Mouse (Mus musculus) kidney, embryonic 15.5 days (tissue): ENCODE data around the gene Fam76a. TPM values are rescaled to one million over a fixed set of nuclear protein-coding genes. Genes with fewer than 3 reads are reported as not detected.

Experiments used
- ATAC-seq: fragments of 200-750 bp; cut with Nextera tagmentation; replicated peaks from 2 replicates; pipeline ENCODE4 v1.8.0; 2017; ENCODE audit warnings: moderate TSS enrichment; ENCODE audit not compliant: low FRiP score
- H3K27ac ChIP-seq: fragments of 300-500 bp; sonication (generic); 2 replicates; pipeline ENCODE4 v1.5.1; 2015; ENCODE audit warnings: mild to moderate bottlenecking, inconsistent platforms
- H3K27me3 ChIP-seq: fragments of 300-500 bp; sonication (generic); 2 replicates; pipeline ENCODE4 v1.6.1; 2015; ENCODE audit warnings: inconsistent platforms
- H3K36me3 ChIP-seq: fragments of 300-500 bp; sonication (generic); 2 replicates; pipeline ENCODE4 v1.6.1; 2015; ENCODE audit warnings: inconsistent platforms
- H3K4me1 ChIP-seq: fragments of 300-500 bp; sonication (generic); 2 replicates; pipeline ENCODE4 v1.6.1; 2015; ENCODE audit warnings: inconsistent platforms
- H3K4me2 ChIP-seq: fragments of 300-500 bp; sonication (generic); 2 replicates; pipeline ENCODE4 v1.6.1; 2015; ENCODE audit warnings: moderate library complexity, mild to moderate bottlenecking, inconsistent platforms
- H3K4me3 ChIP-seq: fragments of 300-500 bp; sonication (generic); replicated peaks from 2 replicates; pipeline ENCODE4 v1.5.1; 2015; ENCODE audit warnings: mild to moderate bottlenecking, inconsistent platforms
- H3K9ac ChIP-seq: fragments of 300-500 bp; sonication (generic); 2 replicates; pipeline ENCODE4 v1.6.1; 2015; ENCODE audit warnings: mild to moderate bottlenecking, inconsistent platforms
- H3K9me3 ChIP-seq: fragments of 300-500 bp; sonication (generic); replicated peaks from 2 replicates; pipeline ENCODE4 v1.6.1; 2016; ENCODE audit warnings: inconsistent platforms
- WGBS: fragments of 180-500 bp; shearing (Covaris S2); methylation state at CpG from one replicate; pipeline ENCODE4 v1.1.7; 2015; ENCODE audit warnings: mixed read lengths; 5-methylcytosine and 5-hydroxymethylcytosine counted together
- polyA plus RNA-seq: library from polyadenylated mRNA; unstranded; fragments of >200 nt; fragmentation: Nextera tagmentation; extraction: Ambion mirVana; gene quantifications from 2 replicates; pipeline ENCODE4 v1.2.1, GENCODE M21; 2015

The Fam76a gene
- polyA plus RNA-seq, 1 experiment from 2014 or later: 35.8 TPM

GRCm38 (mm10) chr4:132958741-132959678, 36.7 kb upstream of the Fam76a start:
- Histone ChIP-seq H3K4me1 (peaks cover 41% of the 10 kb centered on the region), H3K9ac (no peak overlapping the region), H3K9me3 (no peaks in the 10 kb centered on the region), H3K27me3 (no peaks in the 10 kb centered on the region), H3K27ac (peak overlapping the region; percentile 85), H3K36me3 (no peaks in the 10 kb centered on the region), H3K4me2 (peak overlapping the region; percentile 3; the same call in 1 of the 2 replicates), H3K4me3 (no peak overlapping the region)
- ATAC-seq: peak; percentile 75
- 9% methylated on average over 10 of the region's 10 CpGs for WGBS

GRCm38 (mm10) chr4:132955395-132955791, 33.0 kb upstream of the Fam76a start:
- ATAC-seq: no peak
- no peak overlapping the region for H3K4me3 ChIP-seq

DNA sequence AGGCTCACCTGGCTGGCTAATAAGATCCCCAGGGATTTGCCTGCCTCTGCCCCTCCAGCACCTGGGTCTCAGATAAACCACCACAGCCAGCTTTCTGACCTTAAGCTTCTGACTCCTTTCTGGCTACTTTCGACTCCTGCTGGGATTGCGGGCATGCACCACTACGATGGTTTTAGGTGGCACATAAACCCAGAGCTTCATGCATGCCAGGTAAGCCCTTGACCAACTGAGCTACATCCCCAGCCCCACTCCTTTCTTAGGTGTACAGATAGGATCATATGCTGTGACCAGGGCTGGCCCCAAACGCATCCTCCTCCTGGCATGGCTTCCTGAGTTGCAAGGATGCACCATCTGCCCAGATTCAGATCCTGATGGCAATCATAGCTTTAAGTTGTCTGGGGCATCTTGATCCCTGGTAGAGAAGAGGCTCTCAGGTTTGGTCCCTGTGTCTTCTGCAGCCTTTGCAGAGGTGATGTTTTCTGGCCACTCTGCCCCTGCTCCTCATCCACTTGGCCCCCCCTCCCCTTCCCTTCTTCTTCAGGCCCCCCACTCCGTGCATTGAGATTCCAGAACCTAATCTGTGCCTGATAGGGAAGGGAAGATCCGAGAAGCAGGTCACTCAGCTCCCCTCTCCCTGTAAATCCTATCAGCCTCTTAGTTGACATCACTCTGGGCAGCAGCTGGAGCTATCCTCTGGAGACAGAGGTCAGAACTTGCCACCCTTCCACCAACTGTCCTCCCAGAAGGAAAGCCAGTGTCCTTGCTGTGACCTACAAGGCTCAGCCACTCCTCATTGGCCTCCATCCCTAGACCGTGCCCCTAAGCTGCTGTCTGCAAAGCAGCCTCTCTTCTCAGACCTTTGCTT, 32.4 kb upstream of the Fam76a start:
- Histone ChIP-seq H3K4me1 (peaks cover 27% of the 10 kb centered on the region), H3K9ac (no peak overlapping the region), H3K4me2 (no peak overlapping the region), H3K4me3 (no peak overlapping the region), H3K36me3 (no peaks in the 10 kb centered on the region), H3K9me3 (no peaks in the 10 kb centered on the region), H3K27me3 (no peaks in the 10 kb centered on the region), H3K27ac (no peak overlapping the region)
- ATAC-seq: no peak
- WGBS: 61% methylated on average over 7 of the region's 7 CpGs

More at GRCm38 (mm10) chr4:132955395-132955791, 33.0 kb upstream of the Fam76a start:
- Histone ChIP-seq H3K36me3 (no peaks in the 10 kb centered on the region), H3K4me2 (no peak overlapping the region), H3K27me3 (no peaks in the 10 kb centered on the region), H3K27ac (no peak overlapping the region), H3K4me1 (peaks cover 28% of the 10 kb centered on the region), H3K9ac (no peak overlapping the region), H3K9me3 (no peaks in the 10 kb centered on the region)
- 27% methylated on average over 2 of the region's 2 CpGs for WGBS

- no peaks in the 10 kb centered on the region for H3K9me3 ChIP-seq
- no peak overlapping the region for H3K27ac ChIP-seq
- ATAC-seq: no peak
- no peak overlapping the region for H3K4me3 ChIP-seq
- H3K27me3 ChIP-seq: no peaks in the 10 kb centered on the region
- peaks cover 23% of the 10 kb centered on the region for H3K4me1 ChIP-seq
- no peak overlapping the region for H3K9ac ChIP-seq
- H3K36me3 ChIP-seq: no peaks in the 10 kb centered on the region
- WGBS: 45% methylated on average over 2 of the region's 2 CpGs
- no peak overlapping the region for H3K4me2 ChIP-seq
These were observed 28.6 kb upstream of the Fam76a start for GRCm38 (mm10) chr4:132950999-132951398.

DNA sequence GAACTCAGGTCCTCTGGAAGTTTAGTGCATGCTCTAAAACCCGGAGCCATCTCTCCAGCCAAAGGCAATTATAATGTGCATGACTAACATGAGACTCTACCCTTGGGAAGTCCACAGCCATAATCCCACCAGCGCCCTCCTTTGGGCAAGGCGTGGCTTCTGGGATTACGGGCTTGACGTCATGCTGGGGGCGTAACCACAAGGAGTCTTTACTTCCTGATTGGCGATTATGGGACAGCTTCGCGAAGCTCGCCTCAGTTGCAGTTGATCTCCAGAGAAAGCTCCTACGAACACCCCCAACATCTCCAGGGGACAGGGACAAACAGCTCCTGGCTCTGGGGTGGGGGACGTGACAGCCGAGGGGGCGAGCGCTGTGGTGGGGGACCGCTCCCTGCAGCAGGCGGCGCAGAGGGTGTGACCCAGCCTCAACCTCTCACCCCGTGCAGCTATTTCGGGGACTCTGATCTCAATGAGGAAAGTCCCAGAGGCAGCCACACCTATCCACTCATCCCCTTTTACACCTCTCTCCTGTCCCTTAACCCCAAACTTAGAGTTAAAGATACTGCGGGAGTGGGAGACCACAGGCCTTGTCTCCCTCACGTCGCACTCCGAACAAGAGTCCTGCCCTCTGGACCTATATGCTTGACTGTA, 27.6 kb upstream of the Fam76a start:
- Histone ChIP-seq H3K4me3 (0 out of 2 replicates have a peak overlapping the region, but pooled peaks have one; percentile 18), H3K36me3 (no peaks in the 10 kb centered on the region), H3K9me3 (no peaks in the 10 kb centered on the region), H3K27ac (no peak overlapping the region), H3K27me3 (no peaks in the 10 kb centered on the region), H3K4me2 (peak overlapping the region; percentile 48), H3K4me1 (peaks cover 27% of the 10 kb centered on the region), H3K9ac (no peak overlapping the region)
- 37% methylated on average over 24 of the region's 24 CpGs for WGBS
- ATAC-seq: no peak

DNA sequence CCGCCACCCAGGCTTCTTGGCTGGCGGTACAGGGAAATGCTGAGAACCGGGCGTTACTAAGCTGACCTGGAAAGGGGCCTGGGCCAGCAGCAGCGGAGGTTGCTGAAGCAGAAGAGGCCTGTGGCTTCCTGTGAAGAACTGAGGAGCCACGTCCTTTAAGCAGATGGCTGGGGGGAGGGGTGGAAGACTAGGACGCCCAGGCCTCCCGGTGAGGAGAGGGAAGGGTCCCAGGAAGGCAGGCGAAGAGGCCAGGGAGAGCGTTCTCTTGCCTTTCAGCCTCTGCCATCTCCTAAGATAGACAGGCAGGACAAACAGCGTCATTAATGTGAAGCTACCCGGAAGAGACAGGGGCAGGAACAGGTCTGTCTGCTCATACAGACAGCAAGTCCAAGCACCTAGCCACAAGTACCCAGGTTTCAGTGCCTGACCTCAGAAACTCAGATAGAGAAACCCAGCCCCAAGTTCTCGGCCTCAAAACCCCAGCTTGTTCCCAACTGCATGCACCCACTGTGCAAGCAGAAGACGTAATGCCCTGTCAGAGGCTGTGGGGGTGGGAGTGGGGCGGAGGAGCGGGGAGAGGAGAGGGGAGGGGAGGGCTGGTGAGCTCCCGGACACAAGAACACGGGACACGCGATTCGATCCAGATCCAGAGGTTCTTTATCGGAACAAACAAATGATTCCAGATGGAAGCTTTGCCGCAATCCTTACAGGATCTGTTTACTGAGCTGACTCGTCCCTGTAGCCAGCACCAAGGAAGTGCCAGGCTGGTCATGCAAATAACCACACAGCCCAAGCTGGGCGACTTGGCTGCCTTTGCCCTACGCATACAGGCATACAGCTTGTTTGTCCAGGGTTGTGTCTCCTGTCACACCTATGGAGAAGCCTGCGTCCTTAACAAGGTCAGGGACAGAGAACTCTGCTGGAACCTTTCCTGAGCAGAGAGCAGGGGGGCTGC, 24.0 kb upstream of the Fam76a start:
- peak; percentile 33 for ATAC-seq
- Histone ChIP-seq H3K4me2 (peak overlapping the region; percentile 51), H3K9ac (peak overlapping the region; percentile 35), H3K27me3 (no peaks in the 10 kb centered on the region), H3K36me3 (no peaks in the 10 kb centered on the region), H3K9me3 (no peaks in the 10 kb centered on the region), H3K4me1 (peaks cover 28% of the 10 kb centered on the region), H3K4me3 (peak overlapping the region; percentile 13), H3K27ac (peak overlapping the region; percentile 67)
- whole genome bisulfite sequencing: 13% methylated on average over 27 of the region's 27 CpGs

DNA sequence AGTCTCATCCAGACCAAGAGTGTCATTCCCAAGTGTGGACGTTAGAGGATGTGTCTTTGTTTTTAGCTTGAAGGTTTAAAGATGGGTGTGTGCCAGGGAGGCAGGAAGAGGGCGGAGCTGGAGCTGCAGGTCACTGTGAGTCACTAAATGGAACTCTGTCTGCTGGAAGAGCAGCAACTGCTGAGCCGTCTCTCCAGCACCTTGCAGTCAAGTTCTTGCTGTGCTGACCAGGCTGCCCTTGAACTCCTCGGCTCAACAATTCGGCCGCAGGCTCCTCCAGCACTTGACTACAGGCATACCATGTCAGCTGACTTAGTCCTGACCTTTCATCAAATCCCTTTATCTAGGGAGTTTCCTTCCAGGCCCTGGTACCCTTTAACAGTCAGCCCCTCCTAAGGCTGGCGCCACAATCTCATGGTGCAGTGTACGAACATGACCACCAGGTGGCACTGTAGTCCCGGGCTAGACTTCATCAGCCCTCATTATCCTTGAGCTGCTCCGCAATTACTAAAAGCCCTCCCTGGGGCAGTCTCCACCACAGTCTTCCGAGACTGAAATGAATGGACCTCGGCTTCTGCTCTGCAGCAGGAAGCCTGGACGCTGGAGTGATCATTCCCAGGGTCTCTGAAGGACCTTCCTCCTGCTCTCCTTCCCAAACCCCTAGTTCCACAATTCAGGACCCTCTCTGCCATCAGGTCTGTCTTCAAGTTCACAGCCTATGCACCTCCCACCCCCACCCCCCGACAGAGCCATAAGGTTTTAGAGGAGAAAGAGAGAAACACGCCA, 23.1 kb upstream of the Fam76a start:
- peak overlapping the region; percentile 13 for H3K4me3 ChIP-seq
- H3K9ac ChIP-seq: peak overlapping the region; percentile 35
- ATAC-seq: peak; percentile 72
- peak overlapping the region; percentile 67 for H3K27ac ChIP-seq
- H3K36me3 ChIP-seq: no peaks in the 10 kb centered on the region
- H3K4me2 ChIP-seq: peak overlapping the region; percentile 51
- no peaks in the 10 kb centered on the region for H3K9me3 ChIP-seq
- WGBS: 5% methylated on average over 15 of the region's 15 CpGs
- H3K4me1 ChIP-seq: peaks cover 31% of the 10 kb centered on the region
- H3K27me3 ChIP-seq: 0 out of 2 replicates have a peak, but pooled peaks cover 7% of the 10 kb centered on the region

- Histone ChIP-seq H3K4me3 (no peak overlapping the region), H3K36me3 (no peaks in the 10 kb centered on the region), H3K4me1 (peaks cover 26% of the 10 kb centered on the region), H3K4me2 (no peak overlapping the region), H3K27me3 (0 out of 2 replicates have a peak, but pooled peaks cover 7% of the 10 kb centered on the region), H3K9me3 (no peaks in the 10 kb centered on the region), H3K9ac (no peak overlapping the region), H3K27ac (peak overlapping the region; percentile 39)
- 64% methylated on average over 4 of the region's 4 CpGs for WGBS
- no peak for ATAC-seq
These were observed 22.4 kb upstream of the Fam76a start for GRCm38 (mm10) chr4:132944776-132945175.

- no peak overlapping the region for H3K4me3 ChIP-seq
- no peaks in the 10 kb centered on the region for H3K9me3 ChIP-seq
- WGBS: 61% methylated on average over 12 of the region's 12 CpGs
- no peaks in the 10 kb centered on the region for H3K36me3 ChIP-seq
- H3K27ac ChIP-seq: no peak overlapping the region
- peaks cover 29% of the 10 kb centered on the region for H3K4me1 ChIP-seq
- H3K27me3 ChIP-seq: 0 out of 2 replicates have a peak, but pooled peaks cover 7% of the 10 kb centered on the region
- no peak overlapping the region for H3K9ac ChIP-seq
- no peak overlapping the region for H3K4me2 ChIP-seq
- ATAC-seq: no peak
These were observed 21.7 kb upstream of the Fam76a start for GRCm38 (mm10) chr4:132944106-132944505.

DNA sequence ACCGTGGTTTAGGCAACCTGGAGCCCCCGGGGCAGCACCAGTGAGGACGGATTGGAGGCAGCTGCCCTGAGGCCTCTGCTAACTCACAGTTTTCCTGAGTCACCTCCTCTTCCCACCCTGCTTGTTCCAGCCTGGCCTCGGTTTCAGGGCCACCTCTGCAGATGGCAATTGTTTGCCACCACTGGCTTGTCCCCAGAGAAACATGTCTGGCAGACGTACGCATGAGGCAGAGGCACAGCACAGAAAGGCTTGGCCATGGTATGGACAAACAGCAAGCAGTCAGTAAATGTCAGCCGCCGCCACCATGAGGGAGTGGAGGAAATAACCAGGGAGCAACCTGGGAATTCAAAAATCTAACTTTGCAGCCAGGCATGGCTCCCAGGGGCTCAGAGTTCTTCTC, 20.7 kb upstream of the Fam76a start:
- no peak for ATAC-seq
- 66% methylated on average over 8 of the region's 8 CpGs for WGBS
- Histone ChIP-seq H3K4me1 (peaks cover 37% of the 10 kb centered on the region), H3K4me3 (no peak overlapping the region), H3K36me3 (no peaks in the 10 kb centered on the region), H3K27me3 (0 out of 2 replicates have a peak, but pooled peaks cover 7% of the 10 kb centered on the region), H3K4me2 (no peak overlapping the region), H3K9me3 (no peaks in the 10 kb centered on the region), H3K27ac (no peak overlapping the region), H3K9ac (no peak overlapping the region)
